ENCODE assay signal across 8 mouse cellular contexts in the genomic region with DNA sequence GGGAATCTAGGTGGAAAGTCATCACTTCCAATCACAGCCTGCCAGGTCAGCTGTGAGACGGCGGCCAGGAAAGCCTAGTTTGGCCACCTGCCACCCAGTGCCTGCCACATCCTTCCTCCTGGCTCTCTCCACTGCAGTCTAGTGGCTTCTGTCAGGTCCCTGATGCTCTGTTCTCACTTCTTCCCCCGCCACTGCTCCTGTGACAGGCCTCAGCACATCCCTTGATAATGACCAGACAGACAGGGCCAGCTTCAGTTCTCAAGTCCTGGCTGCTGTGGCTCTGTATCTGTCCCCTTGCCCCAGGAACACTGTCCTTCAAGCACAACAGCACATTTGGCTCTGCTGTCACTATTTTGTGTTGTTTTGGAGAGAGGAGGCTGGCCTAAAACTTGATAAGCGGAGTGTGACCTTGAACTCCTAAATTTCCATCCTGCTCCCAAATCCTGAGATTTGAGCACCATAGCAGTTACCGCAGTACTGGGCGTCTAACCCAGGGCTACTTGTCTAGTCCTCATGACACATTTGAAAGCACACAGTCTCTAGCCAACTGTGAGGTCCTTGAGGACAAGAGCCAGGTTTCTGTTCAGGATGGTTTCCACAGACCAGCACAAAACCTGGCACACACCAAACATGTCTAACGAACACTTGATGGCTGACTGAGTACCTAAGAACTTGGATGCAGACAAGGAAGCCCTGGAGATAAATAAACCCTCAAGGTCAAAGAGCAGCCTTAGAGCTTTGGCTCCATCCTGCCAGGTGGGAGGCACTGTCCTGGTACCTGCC.
DNase-seq lines count a peak whose midpoint lies in the region; ATAC-seq lines count a peak whose summit lies in the region.

No protein-coding gene starts in this region.

- H3K79me2 ChIP-seq in macrophage (ENCODE audit: inconsistent target), result peaks cover 88% of the 10 kb centered on the region

- H3K9me3 ChIP-seq in heart, embryonic 11.5 days (replicated peaks; ENCODE audit: control insufficient read depth, low read length), result no peaks in the 10 kb centered on the region

- WGBS in heart, embryonic 11.5 days (ENCODE audit: insufficient replicate concordance), result 50% methylated on average over 7 of the region's 7 CpGs
- 57% methylated on average over 7 of the region's 7 CpGs for WGBS in macrophage (ENCODE audit: missing documents)

- ATAC-seq in frontal cortex, adult (ENCODE audit: low TSS enrichment), result peak; percentile 22; the same call in 1 of the 2 replicates
- ATAC-seq in heart, embryonic 11.5 days (replicated peaks; ENCODE audit: insufficient number of reproducible peaks, low FRiP score, low TSS enrichment), result no peak

- H3K4me1 ChIP-seq in heart, embryonic 11.5 days (ENCODE audit: control insufficient read depth, insufficient read depth, low read length), result peaks cover 52% of the 10 kb centered on the region

- DNase-seq in frontal cortex, postnatal 36 days (ENCODE audit: low spot score in 2 of 2), result no peak
- DNase-seq in testis, postnatal 10 days (ENCODE audit: low spot score), result peak; percentile 71
- DNase-seq in testis, postnatal 14 days (ENCODE audit: low spot score), result no peak
- no peak for DNase-seq in thymus, postnatal 25 days
- no peak for DNase-seq in embryo, embryonic 11 days

- H3K4me2 ChIP-seq in heart, embryonic 11.5 days, result no peak overlapping the region

- H3K27me3 ChIP-seq in heart, embryonic 11.5 days (ENCODE audit: control insufficient read depth, insufficient read depth, low read length), result no peaks in the 10 kb centered on the region

- peak overlapping the region; percentile 10 for H3K9ac ChIP-seq in heart, embryonic 11.5 days (ENCODE audit: low read depth, low read length)

- peak overlapping the region; percentile 66 for H3K27ac ChIP-seq in heart, embryonic 11.5 days (ENCODE audit: low read depth, low read length)
- H3K27ac ChIP-seq in macrophage, result peak overlapping the region; percentile 99

- H3K4me3 ChIP-seq in heart, embryonic 11.5 days (ENCODE audit: low read depth, low read length), result no peak overlapping the region
- H3K4me3 ChIP-seq in macrophage (ENCODE audit: inconsistent target), result no peak overlapping the region

- peaks cover 6% of the 10 kb centered on the region for H3K36me3 ChIP-seq in heart, embryonic 11.5 days (ENCODE audit: control insufficient read depth, insufficient read depth, low read length)
- peaks cover 32% of the 10 kb centered on the region; the same call in 1 of the 2 replicates for H3K36me3 ChIP-seq in macrophage (ENCODE audit: inconsistent target)
